9 mouse cellular contexts compared by ENCODE assay signal in genomic region chr7:28382347-28382951, GRCm38 (mm10). TPM values are rescaled to one million over a fixed set of nuclear protein-coding genes. Genes with fewer than 3 reads are reported as not detected.
A peak's percentile ranks its signal among the peaks of the same experiment; 100 is the strongest.
DNase-seq lines count a peak whose midpoint lies in the region; ATAC-seq lines count a peak whose summit lies in the region.
"Had no signal": no experiment of that assay in that cellular context is flagged by ENCODE, and none has a peak within 500 bp of the region (broad histone marks: within the 10 kb centered on the region; RNA-seq: fewer than 3 reads in every experiment).

No protein-coding gene starts in this region.

- H3K4me3 ChIP-seq in embryonic facial prominence, embryonic 15.5 days (replicated peaks), result peak overlapping the region; percentile 39
- H3K4me3 ChIP-seq in limb, embryonic 13.5 days, result peak overlapping the region; percentile 40

- no peak for ATAC-seq in embryonic facial prominence, embryonic 15.5 days (ENCODE audit: insufficient number of reproducible peaks, low FRiP score, low TSS enrichment, low read depth)
- ATAC-seq in limb, embryonic 13.5 days (ENCODE audit: low FRiP score, low read depth), result no peak

- H3K4me1 ChIP-seq in embryonic facial prominence, embryonic 15.5 days, result peaks cover 70% of the 10 kb centered on the region
- peaks cover 62% of the 10 kb centered on the region for H3K4me1 ChIP-seq in limb, embryonic 13.5 days

- 22% methylated on average over 10 of the region's 12 CpGs for WGBS in embryonic facial prominence, embryonic 15.5 days
- 49% methylated on average over 10 of the region's 12 CpGs for WGBS in limb, embryonic 13.5 days

- H3K9me3 ChIP-seq in embryonic facial prominence, embryonic 15.5 days (replicated peaks), result no peaks in the 10 kb centered on the region
- no peaks in the 10 kb centered on the region for H3K9me3 ChIP-seq in limb, embryonic 13.5 days

- peak overlapping the region; percentile 98 for H3K27ac ChIP-seq in embryonic facial prominence, embryonic 15.5 days (replicated peaks)
- peak overlapping the region; percentile 97 for H3K27ac ChIP-seq in limb, embryonic 13.5 days

- H3K9ac ChIP-seq in embryonic facial prominence, embryonic 15.5 days, result no peak overlapping the region
- peak overlapping the region; percentile 45; the same call in 1 of the 2 replicates for H3K9ac ChIP-seq in limb, embryonic 13.5 days

- peaks cover 20% of the 10 kb centered on the region; the same call in 1 of the 2 replicates for H3K36me3 ChIP-seq in embryonic facial prominence, embryonic 15.5 days
- H3K36me3 ChIP-seq in limb, embryonic 13.5 days, result peaks cover 25% of the 10 kb centered on the region

- no peaks in the 10 kb centered on the region for H3K27me3 ChIP-seq in embryonic facial prominence, embryonic 15.5 days
- H3K27me3 ChIP-seq in limb, embryonic 13.5 days, result no peaks in the 10 kb centered on the region
- H3K27me3 ChIP-seq: Patski had no signal

- DNase-seq in heart, adult 8-10 months (ENCODE audit: low spot score), result peak; percentile 26
- DNase-seq in heart, adult 11 months, result no peak
- DNase-seq in CD4-positive helper T cell, adult 2 months (ENCODE audit: low read depth, low spot score), result peak; percentile 90
- peak; percentile 76 for DNase-seq in skeletal muscle tissue, adult 2 months (ENCODE audit: low read depth, low spot score)
- DNase-seq in urinary bladder, postnatal 14 days (ENCODE audit: low spot score), result no peak
- no peak for DNase-seq in cerebellum, adult 9-11 months

- H3K4me2 ChIP-seq in embryonic facial prominence, embryonic 15.5 days (replicated peaks), result peak overlapping the region; percentile 73
- H3K4me2 ChIP-seq in limb, embryonic 13.5 days (replicated peaks), result peak overlapping the region; percentile 75

RNA-seq across cellular contexts. Expression of gene Zfp36, which starts 2.4 kb away (rescaled TPM):
- total RNA-seq in heart, adult 8-10 months (2022), result 10 to 100 TPM; 12.2 to 40.6 (median 16.5) TPM
- polyA plus RNA-seq in embryonic facial prominence, embryonic 15.5 days (2015; fragmentation: Nextera tagmentation; extraction: Ambion mirVana), result 20.2 and 23.5 TPM in 2 replicates
- 8.9 and 10.3 TPM in 2 replicates for polyA plus RNA-seq in limb, embryonic 13.5 days (2015; fragmentation: Nextera tagmentation; extraction: Ambion mirVana)

RNA-seq across cellular contexts. Expression of gene Plekhg2, which starts 10.1 kb away (rescaled TPM):
- 10 to 100 TPM in 3 of 4 experiments, 1 to 10 TPM in 1; 8.9 to 13.2 (median 11.2) TPM for total RNA-seq in heart, adult 8-10 months (2022)
- polyA plus RNA-seq in embryonic facial prominence, embryonic 15.5 days (2015; fragmentation: Nextera tagmentation; extraction: Ambion mirVana), result 66.8 and 76.1 TPM in 2 replicates
- polyA plus RNA-seq in limb, embryonic 13.5 days (2015; fragmentation: Nextera tagmentation; extraction: Ambion mirVana), result 89.5 and 98.3 TPM in 2 replicates

RNA-seq across cellular contexts. Expression of gene Med29, which starts 10.1 kb away (rescaled TPM):
- total RNA-seq in heart, adult 8-10 months (2022), result 10 to 100 TPM; 19.5 to 24.0 (median 22.2) TPM
- polyA plus RNA-seq in embryonic facial prominence, embryonic 15.5 days (2015; fragmentation: Nextera tagmentation; extraction: Ambion mirVana), result 47.7 and 52.1 TPM in 2 replicates
- 47.9 and 55.0 TPM in 2 replicates for polyA plus RNA-seq in limb, embryonic 13.5 days (2015; fragmentation: Nextera tagmentation; extraction: Ambion mirVana)

RNA-seq across cellular contexts. Expression of gene Paf1, which starts 10.3 kb away (rescaled TPM):
- 10 to 100 TPM; 35.7 to 44.4 (median 39.1) TPM for total RNA-seq in heart, adult 8-10 months (2022)
- 78.9 and 84.9 TPM in 2 replicates for polyA plus RNA-seq in embryonic facial prominence, embryonic 15.5 days (2015; fragmentation: Nextera tagmentation; extraction: Ambion mirVana)
- polyA plus RNA-seq in limb, embryonic 13.5 days (2015; fragmentation: Nextera tagmentation; extraction: Ambion mirVana), result 77.9 and 89.5 TPM in 2 replicates

RNA-seq across cellular contexts. Expression of gene Rps16, which starts 32.0 kb away (rescaled TPM):
- 100 to 1,000 TPM; 472 to 574 (median 541) TPM for total RNA-seq in heart, adult 8-10 months (2022)
- polyA plus RNA-seq in embryonic facial prominence, embryonic 15.5 days (2015; fragmentation: Nextera tagmentation; extraction: Ambion mirVana), result 1,000 and 1,004 TPM in 2 replicates
- 908 and 932 TPM in 2 replicates for polyA plus RNA-seq in limb, embryonic 13.5 days (2015; fragmentation: Nextera tagmentation; extraction: Ambion mirVana)

Comparison
In these comparisons a context has a peak if more than half of its experiments do, and no peak if none do; other contexts are left out.
1. DNase-seq: peak in heart, adult 8-10 months (single experiment), CD4-positive helper T cell, adult 2 months (single experiment) and skeletal muscle tissue, adult 2 months (single experiment); none in heart, adult 11 months (single experiment), urinary bladder, postnatal 14 days (single experiment) and cerebellum, adult 9-11 months (single experiment).